Mouse (Mus musculus) inflammation-experienced regulatory T-cells, adult 6 months (primary cell): ENCODE data around the gene Bst2. TPM values are rescaled to one million over a fixed set of nuclear protein-coding genes. Genes with fewer than 3 reads are reported as not detected.

ENCODE experiments used
- ATAC-seq: one replicate; pipeline ENCODE4 v1.8.0; 2017
- polyA plus RNA-seq, 3 experiments: library from polyadenylated mRNA; unstranded; fragments of 100-300 nt; shearing (Covaris generic); gene quantifications; one replicate each; pipeline ENCODE4 v1.2.1; 2017

Gene Bst2
- 10 to 100 TPM; 52.2 to 66.6 (median 61.8) TPM for polyA plus RNA-seq

- peak; percentile 99 for ATAC-seq
Measured at GRCm38 (mm10) chr8:71537028-71537867, at the start of gene Bst2. Gene Bst2, minus strand, starts transcription at chr8:71537456.

- ATAC-seq: no peak
Measured at GRCm38 (mm10) chr8:71586891-71587290, 49.6 kb upstream of the Bst2 start.

GRCm38 (mm10) chr8:71580201-71580600 is 42.9 kb upstream of the Bst2 start:
- ATAC-seq: no peak

- no peak for ATAC-seq
Measured at GRCm38 (mm10) chr8:71579476-71579875, 42.2 kb upstream of the Bst2 start.

GRCm38 (mm10) chr8:71579009-71579408 is 41.8 kb upstream of the Bst2 start:
- ATAC-seq: no peak

GRCm38 (mm10) chr8:71577856-71578387 is 40.7 kb upstream of the Bst2 start:
- no peak for ATAC-seq

- ATAC-seq: no peak
Measured at GRCm38 (mm10) chr8:71575020-71575419, 37.8 kb upstream of the Bst2 start.

- no peak for ATAC-seq
Measured at GRCm38 (mm10) chr8:71574426-71574825, 37.2 kb upstream of the Bst2 start.

- ATAC-seq: no peak
Measured at GRCm38 (mm10) chr8:71572847-71573633, 35.8 kb upstream of the Bst2 start.

GRCm38 (mm10) chr8:71572077-71572476 is 34.8 kb upstream of the Bst2 start:
- no peak for ATAC-seq

GRCm38 (mm10) chr8:71570291-71570954 is 33.2 kb upstream of the Bst2 start:
- ATAC-seq: peak; percentile 88

- peak; percentile 54 for ATAC-seq
Measured at GRCm38 (mm10) chr8:71569366-71570290, 32.4 kb upstream of the Bst2 start.

GRCm38 (mm10) chr8:71568941-71569340 is 31.7 kb upstream of the Bst2 start:
- no peak for ATAC-seq

- ATAC-seq: no peak
Measured at GRCm38 (mm10) chr8:71568387-71568937, 31.2 kb upstream of the Bst2 start, which contains the start of gene Slc27a1. Gene Slc27a1, plus strand, starts transcription at chr8:71568882.

GRCm38 (mm10) chr8:71567587-71567986 is 30.3 kb upstream of the Bst2 start:
- ATAC-seq: no peak

GRCm38 (mm10) chr8:71566501-71566900 is 29.2 kb upstream of the Bst2 start, which contains the start of gene Nxnl1:
Gene Nxnl1, minus strand, starts transcription at chr8:71566601.
- ATAC-seq: no peak

GRCm38 (mm10) chr8:71563992-71564391 is 26.7 kb upstream of the Bst2 start:
- ATAC-seq: no peak

- ATAC-seq: peak; percentile 35
Measured at GRCm38 (mm10) chr8:71562751-71563150, 25.5 kb upstream of the Bst2 start.

- ATAC-seq: peak; percentile 58
Measured at GRCm38 (mm10) chr8:71561401-71561800, 24.1 kb upstream of the Bst2 start.

GRCm38 (mm10) chr8:71560765-71561164 is 23.5 kb upstream of the Bst2 start:
- no peak for ATAC-seq

GRCm38 (mm10) chr8:71560071-71560470 is 22.8 kb upstream of the Bst2 start:
- ATAC-seq: no peak
